Mouse (Mus musculus): ENCODE measurements around the gene Lsmem1.
"Not testable (repeated sequence)": the region's sequence is repeated elsewhere in the genome, so short reads cannot be mapped to it uniquely, and the experiment has no call there.

The Lsmem1 gene

DNA sequence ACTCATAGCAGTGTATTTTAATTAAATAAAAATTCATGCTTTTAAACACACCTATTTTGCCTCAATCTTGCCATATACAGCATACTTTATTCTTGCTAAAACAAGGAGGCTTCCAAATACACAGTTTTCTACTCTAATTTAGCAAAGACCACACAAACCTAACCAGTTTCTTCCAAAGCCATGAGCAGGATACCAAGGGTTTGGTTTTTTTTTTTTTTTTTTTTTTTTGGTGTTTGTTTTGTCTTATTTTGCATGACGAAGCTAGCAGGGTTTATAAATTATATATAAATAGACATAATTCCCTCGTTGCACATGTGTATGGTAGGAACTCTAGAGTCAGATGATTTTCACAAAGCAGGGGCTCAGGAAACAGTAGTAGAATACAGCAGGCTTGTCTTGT is 23.1 kb downstream of the Lsmem1 start:
- ChIA-PET POLR2A (interaction anchor here in 1 of 4 experiments (0.6 to 1.2 kb wide), 2 partner anchors 10 to 47 kb away, joined by 3 to 4 read pairs; no protein-coding TSS in a partner anchor), CTCF (interaction anchor here in 1 of 4 experiments (1.8 kb wide), 1 partner anchor 656 kb away, joined by 7 read pairs; no protein-coding TSS in a partner anchor)

DNA sequence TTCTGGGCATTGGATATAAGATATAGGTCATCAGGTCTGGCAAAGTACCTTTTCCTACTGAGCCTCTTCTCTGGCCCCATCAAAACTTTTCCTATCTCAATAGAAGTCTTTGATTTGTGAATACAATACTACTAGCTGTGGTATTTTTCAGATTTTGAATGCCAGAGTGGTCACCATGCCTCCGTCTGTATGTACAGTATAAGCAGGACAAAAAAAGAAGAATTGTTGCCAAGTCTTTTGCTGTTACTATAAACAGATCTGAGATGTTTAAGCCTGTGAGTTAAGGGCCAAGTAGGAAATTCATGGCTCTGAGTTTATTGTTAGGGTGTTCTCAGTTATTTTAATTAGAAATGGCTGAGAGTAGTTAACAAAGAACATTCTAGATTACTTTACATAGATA is 24.1 kb downstream of the Lsmem1 start:
- CTCF ChIA-PET, POLR2A ChIA-PET: not testable (repeated sequence)

DNA sequence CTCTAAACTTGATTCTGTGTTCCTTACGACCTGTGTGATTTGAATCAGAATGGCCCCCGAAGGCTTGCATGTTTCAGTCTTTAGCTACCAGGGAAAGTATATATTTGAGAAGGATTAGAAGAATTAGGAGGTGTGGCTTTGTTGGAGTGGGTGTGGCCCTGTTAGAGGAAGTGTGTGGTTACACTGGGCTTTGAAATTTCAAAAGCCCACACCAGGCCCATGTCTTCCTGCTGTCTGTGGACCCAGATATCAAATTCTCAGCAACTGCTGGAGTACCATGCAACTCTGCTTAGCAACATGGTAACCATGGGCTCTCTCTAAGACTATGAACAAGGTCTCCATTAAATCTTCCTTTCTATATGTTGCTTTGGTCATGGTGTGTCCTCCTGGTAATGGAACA is 27.7 kb downstream of the Lsmem1 start:
- POLR2A ChIA-PET, result no interaction called here
- CTCF ChIA-PET, result no interaction called here

DNA sequence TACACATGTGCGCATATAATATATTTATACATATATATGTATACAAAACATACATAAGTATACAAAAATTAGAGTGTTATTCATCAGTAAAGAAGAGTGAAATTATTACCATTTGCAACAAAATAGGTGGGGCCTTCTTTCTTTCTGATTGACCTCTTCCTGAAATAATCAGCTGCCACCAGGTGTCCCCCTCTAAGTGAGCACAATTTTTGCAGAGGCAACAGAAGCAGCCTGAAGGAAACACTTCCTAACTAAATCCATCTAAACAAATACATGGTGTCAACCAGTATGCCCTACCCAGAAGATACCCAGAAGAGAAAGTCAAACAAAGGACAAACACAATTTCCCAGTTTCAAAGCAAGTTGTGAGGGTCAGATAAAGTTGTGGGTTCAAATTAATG is 29.6 kb downstream of the Lsmem1 start:
- CTCF ChIA-PET, result interaction anchor here in 1 of 4 experiments (0.6 kb wide), 1 partner anchor 10 kb away, joined by 3 read pairs; no protein-coding TSS in a partner anchor

DNA sequence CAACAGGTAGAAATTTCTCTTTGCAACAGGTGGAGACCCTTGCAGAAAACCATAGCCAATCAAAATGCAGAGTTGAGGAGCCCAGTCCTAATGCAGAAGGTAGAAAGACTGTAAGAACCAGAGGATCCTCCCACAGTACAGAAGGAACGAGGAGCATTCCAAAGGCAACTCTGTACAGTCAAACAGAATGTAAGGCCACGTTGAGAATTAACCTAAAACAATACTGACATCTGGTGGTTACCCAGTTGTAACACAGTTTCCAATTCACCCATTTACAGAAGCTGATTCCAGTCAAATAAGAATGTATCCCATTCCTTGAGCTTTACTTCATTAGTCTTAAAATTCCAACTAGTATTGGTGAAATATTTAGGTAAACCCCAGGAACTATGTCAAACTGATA is 34.7 kb downstream of the Lsmem1 start:
- CTCF ChIA-PET, result interaction anchor here (0.5 to 1.3 kb wide), 17 partner anchors 9 to 599 kb away, joined by 3 to 6 read pairs (median 3); no protein-coding TSS in a partner anchor

More for the DNA sequence above, 29.6 kb downstream of the Lsmem1 start:
- POLR2A ChIA-PET, result interaction anchor here in 1 of 4 experiments (0.7 kb wide), 1 partner anchor 11 kb away, joined by 3 read pairs; no protein-coding TSS in a partner anchor

DNA sequence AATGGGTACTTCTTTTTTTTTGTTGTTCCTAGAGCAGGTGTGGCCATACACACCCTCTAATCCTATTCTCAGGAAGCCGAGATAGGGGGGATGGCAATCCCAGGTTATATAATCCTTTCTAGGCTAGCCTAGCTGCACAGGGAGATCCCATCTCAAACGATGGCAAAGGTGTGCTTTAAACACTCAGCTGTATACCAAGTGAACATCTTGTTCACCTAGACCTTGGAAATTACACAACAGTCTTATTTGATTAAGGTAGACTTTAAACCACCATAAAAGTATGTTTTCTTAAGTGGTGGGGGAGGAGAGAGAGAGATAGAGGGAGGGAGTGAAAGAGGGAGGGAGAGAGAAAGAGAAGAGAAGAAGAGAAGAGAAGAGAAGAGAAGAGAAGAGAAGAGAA is 38.5 kb downstream of the Lsmem1 start:
- POLR2A ChIA-PET, result no interaction called here

More for the DNA sequence above, 34.7 kb downstream of the Lsmem1 start:
- POLR2A ChIA-PET, result interaction anchor here in 1 of 4 experiments (1.2 kb wide), 1 partner anchor 58 kb away, joined by 3 read pairs; no protein-coding TSS in a partner anchor

DNA sequence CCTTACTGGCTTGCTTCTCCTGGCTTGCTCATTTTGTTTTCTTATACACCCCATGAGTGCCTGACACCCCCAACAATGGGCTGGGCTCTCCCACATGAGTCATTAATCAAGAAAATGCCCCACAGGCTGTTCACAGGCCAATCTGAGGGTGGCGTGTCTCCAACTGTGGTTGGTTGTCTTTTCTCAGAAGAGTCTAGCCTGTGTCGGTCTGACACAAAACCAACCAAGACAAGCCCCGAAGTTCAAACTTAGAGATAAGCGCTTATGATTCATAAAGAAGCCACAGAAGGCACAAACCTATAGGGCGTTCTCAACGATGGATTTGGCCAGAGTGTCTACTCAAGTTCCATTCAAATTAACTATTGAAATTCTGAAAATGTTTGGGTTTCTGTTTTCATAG is 45.1 kb downstream of the Lsmem1 start:
- ChIA-PET POLR2A (no interaction called here), CTCF (no interaction called here)

More for the DNA sequence above, 38.5 kb downstream of the Lsmem1 start:
- CTCF ChIA-PET, result no interaction called here

DNA sequence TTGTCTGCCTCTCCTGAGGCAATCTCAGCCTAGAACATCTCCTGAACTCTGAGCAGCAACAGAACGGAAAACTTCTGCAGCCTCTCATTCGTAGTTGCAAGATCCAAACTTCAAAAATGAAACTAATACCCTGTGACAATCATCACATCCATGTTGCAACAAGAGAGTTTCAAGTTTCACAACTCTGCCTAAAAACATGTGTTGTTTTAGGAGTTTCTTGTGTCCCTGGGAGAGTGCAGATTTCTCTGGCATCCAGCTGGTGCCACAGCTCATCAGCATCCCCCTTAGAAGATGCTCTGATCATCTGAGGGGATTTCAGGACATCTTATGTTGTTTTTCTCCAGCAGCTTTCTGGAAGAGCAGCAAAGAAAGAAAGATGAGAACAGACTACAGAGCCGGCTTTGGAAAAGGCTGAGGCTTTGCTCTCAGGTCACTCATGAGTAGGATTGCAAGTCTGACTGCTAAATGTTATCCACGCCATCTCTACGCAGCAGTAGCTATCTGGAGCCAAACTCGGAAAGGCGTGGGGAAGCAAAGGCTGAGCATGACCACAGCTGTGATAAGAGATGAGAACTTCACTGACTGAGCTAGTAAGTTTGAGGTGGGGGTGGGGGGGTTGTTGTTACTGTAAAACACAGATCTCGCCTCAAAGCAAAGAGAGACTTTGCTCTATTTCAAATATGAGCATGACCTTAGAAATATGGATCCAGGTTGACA is 46.8 kb downstream of the Lsmem1 start:
- POLR2A ChIA-PET, result interaction anchor here in 1 of 4 experiments (0.6 kb wide), 1 partner anchor 315 kb away, joined by 3 read pairs; no protein-coding TSS in a partner anchor
- CTCF ChIA-PET, result interaction anchor here in 1 of 4 experiments (0.6 kb wide), 1 partner anchor 12 kb away, joined by 5 read pairs; no protein-coding TSS in a partner anchor

DNA sequence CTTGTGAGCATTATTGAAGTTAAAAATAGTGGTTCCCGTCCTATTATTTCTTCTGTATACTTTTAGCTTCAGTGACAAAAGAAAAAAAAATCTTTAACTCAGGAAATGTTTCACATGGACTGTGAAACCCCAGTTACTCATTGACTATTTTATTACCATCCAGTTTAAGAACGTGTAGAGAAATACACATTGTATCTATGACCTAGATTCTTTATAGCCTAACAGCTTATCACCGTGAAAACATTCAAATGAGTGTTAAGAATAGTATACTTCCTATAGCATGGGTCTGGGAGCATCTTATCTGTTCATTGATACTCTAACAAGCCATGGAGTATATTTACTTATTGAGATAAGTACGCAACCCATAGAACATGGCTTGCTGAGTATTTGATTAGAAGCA is 52.0 kb downstream of the Lsmem1 start:
- POLR2A ChIA-PET, result no interaction called here
- CTCF ChIA-PET, result interaction anchor here in 1 of 4 experiments (0.5 kb wide), 1 partner anchor 1326 kb away, joined by 3 read pairs; no protein-coding TSS in a partner anchor

DNA sequence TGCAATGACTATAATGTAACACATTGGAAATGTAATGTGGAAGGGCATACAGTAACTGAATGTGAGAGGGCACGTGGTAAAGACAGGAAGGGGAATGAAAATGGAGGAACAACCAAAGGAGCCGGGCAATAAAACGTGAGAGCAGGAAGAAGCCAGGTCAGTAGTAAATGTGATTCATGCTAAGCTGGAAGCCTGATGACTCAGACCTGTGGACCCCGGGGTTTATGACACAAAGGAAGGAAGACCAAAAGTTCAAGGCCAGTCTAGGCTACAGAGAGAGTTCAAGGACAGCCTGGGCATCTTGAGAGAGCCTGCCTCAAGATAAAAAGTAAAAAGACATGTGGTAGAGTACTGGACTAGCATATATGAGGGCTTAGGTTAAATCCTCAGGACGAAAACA is 52.8 kb downstream of the Lsmem1 start:
- ChIA-PET POLR2A (interaction anchor here in 1 of 4 experiments (1.6 kb wide), 1 partner anchor 13 kb away, joined by 4 read pairs; no protein-coding TSS in a partner anchor), CTCF (no interaction called here)

DNA sequence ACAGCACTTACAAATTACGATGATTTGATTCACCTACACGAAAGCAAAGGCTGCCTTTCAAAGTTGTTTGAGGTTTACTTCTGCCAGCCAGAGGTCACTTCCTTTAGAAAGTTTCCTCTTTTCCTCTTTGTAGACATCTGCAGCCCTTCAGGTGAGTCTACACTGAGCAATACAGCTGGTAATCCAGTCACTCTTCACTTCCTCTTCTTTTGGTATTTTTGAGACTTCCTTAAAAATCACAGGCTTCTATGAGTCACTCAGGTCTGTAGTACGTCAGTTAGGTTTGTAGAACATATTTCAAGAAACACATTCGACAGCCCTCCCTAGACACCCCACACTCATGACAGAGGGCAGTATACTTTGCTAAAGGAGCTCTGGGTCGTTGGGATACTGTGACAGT is 58.6 kb downstream of the Lsmem1 start:
- ChIA-PET CTCF (no interaction called here), POLR2A (no interaction called here)

DNA sequence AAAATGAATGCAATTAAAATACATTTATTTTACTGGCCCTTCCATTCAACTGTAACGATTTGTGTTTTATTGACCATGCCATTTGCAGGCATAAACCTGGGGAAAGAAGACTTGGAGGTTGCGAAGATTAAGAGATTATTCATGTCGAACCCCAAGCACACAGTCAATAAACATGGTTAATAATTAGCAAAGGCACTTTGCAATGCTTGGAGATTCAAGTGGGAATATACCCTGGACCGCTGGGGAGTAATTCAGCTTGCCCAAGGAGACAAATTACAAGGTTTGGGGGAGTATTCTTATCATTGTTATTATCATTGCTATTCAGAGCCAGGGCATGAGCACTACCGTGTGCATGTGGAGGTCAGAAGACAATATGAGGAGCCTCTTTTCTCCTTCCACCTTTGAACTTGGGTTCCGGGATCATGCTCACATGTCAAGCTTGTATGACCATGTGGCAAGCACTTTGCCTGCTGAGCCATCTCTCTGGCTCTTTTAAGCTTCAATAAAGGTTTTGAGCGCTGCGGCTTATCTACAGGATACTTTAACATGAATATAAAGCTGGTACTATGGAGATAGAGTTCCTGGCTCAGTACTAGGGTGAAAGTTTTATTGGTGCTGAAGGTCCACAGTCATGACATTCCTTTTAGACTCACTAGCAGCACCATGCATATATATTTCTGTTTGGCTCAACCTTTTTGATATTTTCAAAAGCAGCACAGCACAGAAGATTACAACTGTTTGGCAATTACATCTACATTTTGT is 59.6 kb downstream of the Lsmem1 start:
- ChIA-PET CTCF (interaction anchor here in 2 of 4 experiments (0.6 to 0.8 kb wide), 3 partner anchors 22 to 61 kb away, joined by 3 read pairs; no protein-coding TSS in a partner anchor), POLR2A (interaction anchor here in 1 of 4 experiments (1.2 kb wide), 1 partner anchor 104 kb away, joined by 3 read pairs; no protein-coding TSS in a partner anchor)

DNA sequence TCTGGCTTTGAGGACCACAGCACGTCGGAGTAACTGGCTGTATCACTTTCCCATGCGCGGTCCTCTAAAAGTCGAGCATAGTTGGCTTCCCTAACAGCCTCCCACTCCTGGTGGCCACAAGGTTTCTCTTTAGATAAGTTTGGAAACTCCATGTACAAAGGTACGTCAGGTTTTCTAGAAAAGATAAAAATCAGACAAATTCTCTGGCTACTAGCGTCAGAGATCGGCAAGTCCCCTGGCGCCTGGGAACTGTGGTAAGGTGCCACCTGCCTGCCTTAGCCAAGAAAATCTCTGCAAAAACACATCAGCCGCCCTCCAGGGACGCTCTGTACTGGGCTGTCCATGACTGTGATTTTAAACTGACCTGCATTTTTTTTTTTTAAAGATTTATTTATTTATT is 64.8 kb downstream of the Lsmem1 start:
- POLR2A ChIA-PET, result no interaction called here
- CTCF ChIA-PET, result interaction anchor here in 1 of 4 experiments (0.6 kb wide), 1 partner anchor 693 kb away, joined by 4 read pairs; no protein-coding TSS in a partner anchor

DNA sequence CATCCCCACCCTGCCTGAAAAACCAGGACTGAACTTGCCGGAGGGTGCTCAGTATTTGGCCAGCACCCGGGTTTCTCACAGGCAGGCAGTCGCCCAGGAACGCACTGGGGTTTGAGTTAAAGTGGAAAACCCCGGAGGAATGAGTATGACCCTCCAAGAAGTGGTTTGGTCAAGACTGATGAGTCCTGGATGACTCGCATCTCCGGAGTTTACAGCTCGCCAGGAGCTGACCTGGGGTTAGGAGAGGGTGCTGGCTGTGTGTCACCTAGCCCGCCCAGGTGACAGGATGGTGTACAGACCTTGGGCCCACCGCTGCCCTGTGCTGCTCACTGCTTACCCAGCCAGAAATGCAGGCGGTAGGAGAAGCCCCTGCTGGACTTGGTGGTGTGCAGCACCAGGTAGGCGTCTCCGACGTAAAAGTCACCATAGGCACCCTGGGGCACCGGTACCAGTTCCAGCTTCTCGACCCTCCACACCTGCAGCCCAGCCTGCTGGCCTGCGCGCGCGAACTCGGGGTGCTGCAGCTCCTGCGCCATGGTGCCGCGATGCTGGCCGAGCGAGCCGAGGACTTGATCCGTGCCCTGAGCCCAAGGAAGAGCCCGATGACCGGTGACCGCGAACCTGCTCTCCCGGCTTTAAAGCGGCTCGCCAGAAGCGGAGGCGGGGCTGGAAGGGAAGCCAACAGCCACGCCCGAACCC is 65.6 kb downstream of the Lsmem1 start, which contains the start of gene Scin:
Gene Scin, minus strand, starts transcription at position 656 of the 699 bp plus-strand sequence.
- CTCF ChIA-PET, result interaction anchor here in 2 of 4 experiments (0.7 to 1.2 kb wide), 2 partner anchors 31 to 212 kb away, joined by 3 to 4 read pairs; no protein-coding TSS in a partner anchor

DNA sequence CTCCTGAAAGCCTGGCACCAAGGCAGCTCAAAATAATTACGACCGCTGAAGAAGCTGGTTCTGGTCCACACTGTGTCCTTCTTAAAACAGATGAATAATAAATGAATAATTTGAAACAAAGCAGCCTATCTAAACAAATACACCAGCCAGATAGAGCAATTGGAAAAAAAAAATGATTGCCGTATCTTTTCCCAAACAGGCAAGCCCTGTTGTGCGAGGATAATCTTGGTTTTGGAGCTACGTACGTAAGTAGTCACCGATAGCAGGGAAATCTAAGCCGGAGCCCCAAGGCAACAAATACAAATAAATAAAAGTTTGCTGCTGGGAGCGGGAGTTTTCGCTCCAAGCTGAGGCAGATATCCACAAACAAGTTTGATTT is 66.1 kb downstream of the Lsmem1 start:
- CTCF ChIA-PET, result interaction anchor here in 2 of 4 experiments (0.7 to 1.2 kb wide), 2 partner anchors 32 to 211 kb away, joined by 3 to 4 read pairs; no protein-coding TSS in a partner anchor
- POLR2A ChIA-PET, result interaction anchor here in 3 of 4 experiments (0.5 to 1.3 kb wide), 3 partner anchors 13 to 1558 kb away, joined by 3 to 4 read pairs (median 4); no protein-coding TSS in a partner anchor

More for the DNA sequence above, 65.6 kb downstream of the Lsmem1 start, which contains the start of gene Scin:
- POLR2A ChIA-PET, result interaction anchor here in 2 of 4 experiments (1.1 to 1.3 kb wide), 2 partner anchors 12 to 90 kb away, joined by 4 read pairs; no protein-coding TSS in a partner anchor

Measured in embryonic stem cell, embryonic (primary cell).